Mouse (Mus musculus): ENCODE measurements around the gene Rdm1. TPM values are rescaled to one million over a fixed set of nuclear protein-coding genes. Genes with fewer than 3 reads are reported as not detected.

The Rdm1 gene
- polyA plus RNA-seq, 1 experiment from 2014 or later: 18.9 TPM

GRCm38 (mm10) chr11:101585805-101586204 lies 41.2 kb upstream of the Rdm1 start:
- DNase-seq (ENCODE audit: low spot score) (no peak), ATAC-seq (ENCODE audit: low FRiP score, low TSS enrichment) (no peak)
- no peak overlapping the region for H3K4me2 ChIP-seq (replicated peaks; ENCODE audit: low read depth)
- H3K9ac ChIP-seq (ENCODE audit: low read length): no peak overlapping the region
- H3K4me1 ChIP-seq (replicated peaks; ENCODE audit: control insufficient read depth, insufficient read depth): peaks cover 2% of the 10 kb centered on the region; the same call in 1 of the 2 replicates
- no peaks in the 10 kb centered on the region for H3K9me3 ChIP-seq (ENCODE audit: control insufficient read depth, low read length)
- H3K27me3 ChIP-seq (ENCODE audit: control insufficient read depth, insufficient read depth, low read length): no peaks in the 10 kb centered on the region
- no peaks in the 10 kb centered on the region; the same call in 1 of the 2 replicates for H3K36me3 ChIP-seq (ENCODE audit: control insufficient read depth, insufficient read depth, low read length)
- H3K4me3 ChIP-seq (ENCODE audit: low read depth, low read length): no peak overlapping the region
- H3K27ac ChIP-seq (replicated peaks): no peak overlapping the region
- TF ChIP-seq EP300 (optimal IDR thresholded peaks at IDR 0.05): no peak
- TF ChIP-seq CTCF (IDR thresholded peaks at IDR 0.05; ENCODE audit: low read depth): no peak
- 60% methylated on average over 4 of the region's 4 CpGs for WGBS

DNA sequence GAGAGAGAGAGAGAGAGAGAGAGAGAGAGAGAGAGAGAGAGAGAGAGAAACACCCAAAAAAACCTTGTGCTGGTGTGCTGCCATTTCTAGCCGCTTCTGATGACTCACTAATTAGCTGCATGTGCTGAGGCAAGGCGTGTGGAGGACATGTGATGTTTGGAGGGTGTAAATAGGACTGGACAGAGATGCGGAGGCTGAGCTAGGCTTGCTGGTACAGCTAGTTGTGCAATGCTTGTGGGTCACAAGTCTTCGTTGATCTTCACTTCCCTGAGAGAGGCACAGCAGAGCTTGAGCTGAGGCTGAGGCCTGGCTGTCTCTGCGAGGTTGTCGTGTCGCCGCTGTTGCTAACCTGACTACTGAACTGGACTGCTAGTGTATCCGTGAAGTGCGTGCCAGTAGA lies 39.3 kb upstream of the Rdm1 start:
- no peak overlapping the region for H3K9ac ChIP-seq (ENCODE audit: low read length)
- H3K4me2 ChIP-seq (replicated peaks; ENCODE audit: low read depth): no peak overlapping the region
- no peak overlapping the region for H3K4me3 ChIP-seq (ENCODE audit: low read depth, low read length)
- H3K36me3 ChIP-seq (ENCODE audit: control insufficient read depth, insufficient read depth, low read length): no peaks in the 10 kb centered on the region; the same call in 1 of the 2 replicates
- WGBS: 85% methylated on average over 10 of the region's 10 CpGs
- TF ChIP-seq CTCF (IDR thresholded peaks at IDR 0.05; ENCODE audit: low read depth) (no peak), EP300 (optimal IDR thresholded peaks at IDR 0.05) (no peak)
- ATAC-seq (ENCODE audit: low FRiP score, low TSS enrichment) (no peak; the same call in 1 of the 2 replicates), DNase-seq (ENCODE audit: low spot score) (no peak)
- H3K27me3 ChIP-seq (ENCODE audit: control insufficient read depth, insufficient read depth, low read length): no peaks in the 10 kb centered on the region
- H3K9me3 ChIP-seq (ENCODE audit: control insufficient read depth, low read length): no peaks in the 10 kb centered on the region
- no peak overlapping the region for H3K27ac ChIP-seq (replicated peaks)
- H3K4me1 ChIP-seq (replicated peaks; ENCODE audit: control insufficient read depth, insufficient read depth): no peaks in the 10 kb centered on the region

GRCm38 (mm10) chr11:101588868-101589267 lies 38.1 kb upstream of the Rdm1 start:
- TF ChIP-seq EP300 (optimal IDR thresholded peaks at IDR 0.05) (no peak), CTCF (IDR thresholded peaks at IDR 0.05; ENCODE audit: low read depth) (no peak)
- Histone ChIP-seq H3K36me3 (ENCODE audit: control insufficient read depth, insufficient read depth, low read length) (no peaks in the 10 kb centered on the region; the same call in 1 of the 2 replicates), H3K27ac (replicated peaks) (no peak overlapping the region), H3K4me1 (replicated peaks; ENCODE audit: control insufficient read depth, insufficient read depth) (no peaks in the 10 kb centered on the region), H3K4me3 (ENCODE audit: low read depth, low read length) (no peak overlapping the region), H3K9ac (ENCODE audit: low read length) (no peak overlapping the region), H3K9me3 (ENCODE audit: control insufficient read depth, low read length) (no peaks in the 10 kb centered on the region), H3K27me3 (ENCODE audit: control insufficient read depth, insufficient read depth, low read length) (no peaks in the 10 kb centered on the region), H3K4me2 (replicated peaks; ENCODE audit: low read depth) (no peak overlapping the region)
- WGBS: 91% methylated on average over 7 of the region's 7 CpGs
- no peak for ATAC-seq (ENCODE audit: low FRiP score, low TSS enrichment)
- no peak for DNase-seq (ENCODE audit: low spot score)

DNA sequence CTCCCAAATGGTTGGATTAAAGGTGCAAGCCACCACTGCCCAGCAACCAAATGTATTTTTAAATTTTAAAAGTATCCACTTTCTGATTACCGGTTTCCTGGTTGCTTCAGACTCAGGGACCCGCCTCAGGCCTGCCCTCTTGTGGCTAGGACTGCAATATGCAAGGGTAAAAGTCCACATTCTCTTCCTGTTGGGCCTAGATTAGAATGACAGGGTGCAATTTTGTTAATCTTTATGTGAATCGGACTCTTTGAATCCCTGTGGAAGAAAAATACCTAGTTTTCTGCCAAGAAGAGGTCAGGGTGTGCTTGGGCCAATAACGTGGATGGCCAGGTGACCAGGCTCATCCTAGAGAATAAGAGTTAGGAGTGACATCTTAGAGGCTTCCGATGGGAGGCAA lies 37.6 kb upstream of the Rdm1 start:
- Histone ChIP-seq H3K27ac (replicated peaks) (no peak overlapping the region), H3K4me2 (replicated peaks; ENCODE audit: low read depth) (no peak overlapping the region), H3K9me3 (ENCODE audit: control insufficient read depth, low read length) (no peaks in the 10 kb centered on the region), H3K4me3 (ENCODE audit: low read depth, low read length) (no peak overlapping the region), H3K27me3 (ENCODE audit: control insufficient read depth, insufficient read depth, low read length) (no peaks in the 10 kb centered on the region), H3K36me3 (ENCODE audit: control insufficient read depth, insufficient read depth, low read length) (no peaks in the 10 kb centered on the region; the same call in 1 of the 2 replicates), H3K4me1 (replicated peaks; ENCODE audit: control insufficient read depth, insufficient read depth) (no peaks in the 10 kb centered on the region), H3K9ac (ENCODE audit: low read length) (no peak overlapping the region)
- DNase-seq (ENCODE audit: low spot score) (peak; percentile 84), ATAC-seq (ENCODE audit: low FRiP score, low TSS enrichment) (peak; percentile 36; the same call in 1 of the 2 replicates)
- WGBS: 27% methylated on average over 5 of the region's 5 CpGs
- TF ChIP-seq EP300 (optimal IDR thresholded peaks at IDR 0.05) (no peak), CTCF (IDR thresholded peaks at IDR 0.05; ENCODE audit: low read depth) (peak; percentile 85)

DNA sequence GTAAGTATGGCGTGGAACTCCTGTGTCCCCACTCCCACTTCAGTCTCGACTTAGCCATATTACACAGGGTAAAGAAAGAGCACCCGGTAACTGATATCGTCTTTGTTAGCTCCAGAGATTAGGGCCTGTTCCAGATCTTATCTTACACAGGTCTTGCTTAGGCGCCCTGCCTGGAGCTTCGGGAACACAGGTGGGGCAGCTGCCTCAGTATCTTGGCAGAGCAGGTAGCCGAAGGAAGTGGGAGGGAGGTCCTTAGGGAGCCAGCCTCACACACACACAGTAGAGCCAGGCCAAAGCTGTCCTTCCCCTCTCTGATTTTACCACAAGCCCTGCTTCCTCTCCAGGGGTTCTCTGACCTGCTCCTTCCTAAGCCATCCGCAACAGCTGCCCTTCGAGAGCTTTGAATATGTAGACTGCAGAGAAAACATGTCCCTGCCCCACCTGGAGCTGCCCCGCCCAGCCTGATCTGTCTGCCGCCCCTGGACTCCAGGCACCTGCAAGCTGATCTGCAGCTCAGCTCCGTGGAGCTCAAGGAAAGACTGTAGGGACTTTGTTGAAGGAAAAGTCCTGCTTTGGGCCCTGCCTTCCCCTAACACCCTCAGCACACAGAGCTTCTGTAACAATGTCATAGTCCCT lies 36.9 kb upstream of the Rdm1 start:
- no peaks in the 10 kb centered on the region; the same call in 1 of the 2 replicates for H3K36me3 ChIP-seq (ENCODE audit: control insufficient read depth, insufficient read depth, low read length)
- DNase-seq (ENCODE audit: low spot score): peak; percentile 50
- no peak overlapping the region for H3K27ac ChIP-seq (replicated peaks)
- no peaks in the 10 kb centered on the region for H3K27me3 ChIP-seq (ENCODE audit: control insufficient read depth, insufficient read depth, low read length)
- no peaks in the 10 kb centered on the region for H3K4me1 ChIP-seq (replicated peaks; ENCODE audit: control insufficient read depth, insufficient read depth)
- no peak for ATAC-seq (ENCODE audit: low FRiP score, low TSS enrichment)
- no peak overlapping the region for H3K9ac ChIP-seq (ENCODE audit: low read length)
- no peak overlapping the region for H3K4me3 ChIP-seq (ENCODE audit: low read depth, low read length)
- 53% methylated on average over 12 of the region's 12 CpGs for WGBS
- H3K9me3 ChIP-seq (ENCODE audit: control insufficient read depth, low read length): no peaks in the 10 kb centered on the region
- TF ChIP-seq EP300 (optimal IDR thresholded peaks at IDR 0.05) (no peak), CTCF (IDR thresholded peaks at IDR 0.05; ENCODE audit: low read depth) (no peak)
- no peak overlapping the region for H3K4me2 ChIP-seq (replicated peaks; ENCODE audit: low read depth)

DNA sequence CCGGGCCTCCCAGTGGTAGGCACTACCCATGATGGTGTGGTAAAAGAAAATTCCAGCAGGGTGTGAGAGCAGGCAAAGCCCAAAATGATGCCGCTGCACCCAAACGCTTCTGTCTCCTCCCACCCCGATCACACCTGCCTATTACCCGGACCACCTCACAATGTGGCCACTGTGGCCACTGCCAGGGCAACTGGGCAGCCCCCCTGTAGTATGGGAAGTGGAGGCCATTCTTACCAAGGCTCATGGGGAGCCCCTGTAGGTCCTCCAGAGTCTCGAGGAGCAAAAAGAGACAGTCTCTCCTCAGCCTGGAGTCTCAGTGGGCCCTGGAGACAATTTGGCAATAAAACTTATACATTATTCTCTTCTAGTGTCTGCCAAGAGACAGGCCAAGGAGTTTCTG lies 27.8 kb upstream of the Rdm1 start, which contains the start of gene Gm11634:
Gene Gm11634 (minus strand): TSS at position 101 of the 400 bp plus-strand sequence.
- no peak within 1 kb of the TSS for H3K9ac ChIP-seq (ENCODE audit: low read length)
- no peaks in the 10 kb centered on the region for H3K9me3 ChIP-seq (ENCODE audit: control insufficient read depth, low read length)
- TF ChIP-seq EP300 (optimal IDR thresholded peaks at IDR 0.05) (no peak), CTCF (IDR thresholded peaks at IDR 0.05; ENCODE audit: low read depth) (no peak)
- H3K4me1 ChIP-seq (replicated peaks; ENCODE audit: control insufficient read depth, insufficient read depth): no peaks in the 10 kb centered on the region
- WGBS: 71% methylated on average over 6 of the region's 6 CpGs
- H3K27ac ChIP-seq (replicated peaks): no peak within 1 kb of the TSS
- no peak for ATAC-seq (ENCODE audit: low FRiP score, low TSS enrichment)
- no peak for DNase-seq (ENCODE audit: low spot score)
- no peak within 1 kb of the TSS for H3K4me3 ChIP-seq (ENCODE audit: low read depth, low read length)
- H3K4me2 ChIP-seq (replicated peaks; ENCODE audit: low read depth): no peak within 1 kb of the TSS
- H3K27me3 ChIP-seq (ENCODE audit: control insufficient read depth, insufficient read depth, low read length): no peaks in the 10 kb centered on the region
- H3K36me3 ChIP-seq (ENCODE audit: control insufficient read depth, insufficient read depth, low read length): no peaks in the 10 kb centered on the region
